Mouse (Mus musculus): ENCODE results near the gene Cyp4f14. TPM values are rescaled to one million over a fixed set of nuclear protein-coding genes. Genes with fewer than 3 reads are reported as not detected.

Gene Cyp4f14
- total RNA-seq, 1 experiment from 2014 or later, result not detected

- ATAC-seq (replicated peaks in 1 of 2; ENCODE audit: insufficient read depth in 1 of 2, low FRiP score in 2 of 2, low TSS enrichment in 1 of 2, low read depth in 1 of 2, poor library complexity in 2 of 2, severe bottlenecking in 2 of 2), result no peak
Measured at GRCm38 (mm10) chr17:32904414-32904813, 12.7 kb downstream of the Cyp4f14 start.

GRCm38 (mm10) chr17:32901751-32902525, 15.2 kb downstream of the Cyp4f14 start:
- no peak for ATAC-seq (replicated peaks in 1 of 2; ENCODE audit: insufficient read depth in 1 of 2, low FRiP score in 2 of 2, low TSS enrichment in 1 of 2, low read depth in 1 of 2, poor library complexity in 2 of 2, severe bottlenecking in 2 of 2)

- no peak for ATAC-seq (replicated peaks in 1 of 2; ENCODE audit: insufficient read depth in 1 of 2, low FRiP score in 2 of 2, low TSS enrichment in 1 of 2, low read depth in 1 of 2, poor library complexity in 2 of 2, severe bottlenecking in 2 of 2)
Measured at GRCm38 (mm10) chr17:32895421-32895820, 21.7 kb downstream of the Cyp4f14 start.

- ATAC-seq (replicated peaks in 1 of 2; ENCODE audit: insufficient read depth in 1 of 2, low FRiP score in 2 of 2, low TSS enrichment in 1 of 2, low read depth in 1 of 2, poor library complexity in 2 of 2, severe bottlenecking in 2 of 2), result no peak
Measured at GRCm38 (mm10) chr17:32893901-32894300, 23.2 kb downstream of the Cyp4f14 start.

GRCm38 (mm10) chr17:32891239-32892180, 25.6 kb downstream of the Cyp4f14 start, which contains the start of gene Zfp870:
Gene Zfp870 (minus strand): TSS chr17:32891642.
- peak; percentile 96 to 97 for ATAC-seq (replicated peaks in 1 of 2; ENCODE audit: insufficient read depth in 1 of 2, low FRiP score in 2 of 2, low TSS enrichment in 1 of 2, low read depth in 1 of 2, poor library complexity in 2 of 2, severe bottlenecking in 2 of 2)

- peak in 1 of 2 experiments; percentile 28; a peak in 2 of 4 replicates for ATAC-seq (replicated peaks in 1 of 2; ENCODE audit: insufficient read depth in 1 of 2, low FRiP score in 2 of 2, low TSS enrichment in 1 of 2, low read depth in 1 of 2, poor library complexity in 2 of 2, severe bottlenecking in 2 of 2)
Measured at GRCm38 (mm10) chr17:32890852-32891238, 26.3 kb downstream of the Cyp4f14 start.

GRCm38 (mm10) chr17:32889611-32890010, 27.5 kb downstream of the Cyp4f14 start:
- ATAC-seq (replicated peaks in 1 of 2; ENCODE audit: insufficient read depth in 1 of 2, low FRiP score in 2 of 2, low TSS enrichment in 1 of 2, low read depth in 1 of 2, poor library complexity in 2 of 2, severe bottlenecking in 2 of 2), result no peak

GRCm38 (mm10) chr17:32880320-32881218, 36.6 kb downstream of the Cyp4f14 start:
- no peak for ATAC-seq (replicated peaks in 1 of 2; ENCODE audit: insufficient read depth in 1 of 2, low FRiP score in 2 of 2, low TSS enrichment in 1 of 2, low read depth in 1 of 2, poor library complexity in 2 of 2, severe bottlenecking in 2 of 2)

- no peak for ATAC-seq (replicated peaks in 1 of 2; ENCODE audit: insufficient read depth in 1 of 2, low FRiP score in 2 of 2, low TSS enrichment in 1 of 2, low read depth in 1 of 2, poor library complexity in 2 of 2, severe bottlenecking in 2 of 2)
Measured at GRCm38 (mm10) chr17:32878773-32879172, 38.4 kb downstream of the Cyp4f14 start.

- no peak for ATAC-seq (replicated peaks in 1 of 2; ENCODE audit: insufficient read depth in 1 of 2, low FRiP score in 2 of 2, low TSS enrichment in 1 of 2, low read depth in 1 of 2, poor library complexity in 2 of 2, severe bottlenecking in 2 of 2)
Measured at GRCm38 (mm10) chr17:32877471-32878171, 39.5 kb downstream of the Cyp4f14 start.

GRCm38 (mm10) chr17:32872696-32873095, 44.4 kb downstream of the Cyp4f14 start:
- ATAC-seq (replicated peaks in 1 of 2; ENCODE audit: insufficient read depth in 1 of 2, low FRiP score in 2 of 2, low TSS enrichment in 1 of 2, low read depth in 1 of 2, poor library complexity in 2 of 2, severe bottlenecking in 2 of 2), result no peak

GRCm38 (mm10) chr17:32872091-32872490, 45.1 kb downstream of the Cyp4f14 start:
- no peak for ATAC-seq (replicated peaks in 1 of 2; ENCODE audit: insufficient read depth in 1 of 2, low FRiP score in 2 of 2, low TSS enrichment in 1 of 2, low read depth in 1 of 2, poor library complexity in 2 of 2, severe bottlenecking in 2 of 2)

GRCm38 (mm10) chr17:32871483-32871882, 45.7 kb downstream of the Cyp4f14 start:
- no peak for ATAC-seq (replicated peaks in 1 of 2; ENCODE audit: insufficient read depth in 1 of 2, low FRiP score in 2 of 2, low TSS enrichment in 1 of 2, low read depth in 1 of 2, poor library complexity in 2 of 2, severe bottlenecking in 2 of 2)

- 0 out of 4 replicates have a peak, but pooled peaks of 1 of the 2 experiments have one; percentile 53 for ATAC-seq (replicated peaks in 1 of 2; ENCODE audit: insufficient read depth in 1 of 2, low FRiP score in 2 of 2, low TSS enrichment in 1 of 2, low read depth in 1 of 2, poor library complexity in 2 of 2, severe bottlenecking in 2 of 2)
Measured at GRCm38 (mm10) chr17:32867266-32867665, 49.9 kb downstream of the Cyp4f14 start.

- ATAC-seq (replicated peaks in 1 of 2; ENCODE audit: insufficient read depth in 1 of 2, low FRiP score in 2 of 2, low TSS enrichment in 1 of 2, low read depth in 1 of 2, poor library complexity in 2 of 2, severe bottlenecking in 2 of 2), result peak; percentile 48 to 65; a peak in 2 of 4 replicates
Measured at GRCm38 (mm10) chr17:32856713-32857112, 60.4 kb downstream of the Cyp4f14 start.

Data from hematopoietic stem cell, adult 5-6 weeks (primary cell).